Mouse (Mus musculus): ENCODE measurements around the gene Gm29049.
"Not testable (repeated sequence)": the region's sequence is repeated elsewhere in the genome, so short reads cannot be mapped to it uniquely, and the experiment has no call there.

Gene Gm29049

GRCm38 (mm10) chrY:7997068-7997467, at the start of gene Gm29049:
Gene Gm29049 (minus strand): TSS chrY:7997168.
- not testable (repeated sequence) for DNase-seq (ENCODE audit: low spot score in 2 of 2)
